Mouse (Mus musculus): ENCODE results near the gene Stk32c.

Gene Stk32c

DNA sequence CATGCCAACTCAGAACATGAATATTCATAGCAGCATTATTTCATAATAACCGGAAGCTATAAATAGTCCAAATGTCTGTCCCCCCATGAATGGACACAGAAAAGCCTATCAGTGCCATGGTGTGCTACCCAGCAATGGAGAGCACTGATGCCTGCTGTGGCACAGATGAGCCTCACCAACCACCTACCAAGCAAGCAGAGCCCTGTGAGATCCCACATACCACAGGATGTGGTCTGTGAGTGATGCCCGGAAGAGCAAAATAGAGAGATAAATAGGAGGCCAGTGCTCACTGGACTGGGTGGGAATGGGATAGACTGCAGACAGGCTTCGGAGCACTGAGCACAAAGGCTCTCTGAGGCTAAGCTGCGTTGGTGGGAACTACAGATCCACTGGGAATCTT is 16.1 kb downstream of the Stk32c start:
- DNase-seq (ENCODE audit: low read depth, low spot score), result no peak

DNA sequence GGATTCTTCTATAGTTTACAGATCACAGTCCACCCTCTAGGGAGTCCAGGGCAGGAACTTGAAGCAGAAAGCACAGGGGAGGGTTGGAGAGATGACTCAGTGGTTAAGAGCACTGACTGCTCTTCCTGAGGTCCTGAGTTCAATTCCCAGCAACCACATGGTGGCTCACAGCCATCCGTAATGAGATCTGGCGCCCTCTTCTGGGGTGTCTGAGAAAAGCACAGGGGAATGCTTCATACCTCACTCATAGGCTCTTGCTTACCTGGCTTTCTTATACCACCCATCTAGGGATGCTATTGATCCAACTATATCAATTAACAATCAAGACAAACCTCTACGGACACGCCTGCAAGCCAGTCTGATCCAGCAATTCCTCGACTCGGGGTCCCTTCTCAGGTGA is 21.5 kb downstream of the Stk32c start:
- no peak for DNase-seq (ENCODE audit: low read depth, low spot score)

DNA sequence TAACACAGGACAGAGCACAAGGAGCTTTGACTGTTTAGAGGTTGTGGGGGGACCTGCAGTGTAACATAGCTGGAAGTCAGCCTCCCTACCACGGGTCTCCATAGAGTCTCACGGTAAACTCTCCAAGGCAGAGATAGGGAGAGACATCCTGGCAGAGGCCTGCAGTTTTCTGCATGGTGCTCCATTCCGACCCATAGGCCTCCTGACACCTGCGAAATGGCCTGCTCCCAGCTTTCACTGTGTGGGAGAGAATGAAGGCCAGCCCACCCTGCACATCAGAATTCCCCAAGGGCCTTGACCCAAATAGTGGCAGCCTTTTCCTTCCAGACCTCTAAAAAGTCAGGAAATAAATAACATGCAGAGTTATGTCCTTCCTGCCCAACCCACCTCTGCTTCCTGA is 22.5 kb downstream of the Stk32c start:
- DNase-seq (ENCODE audit: low read depth, low spot score), result no peak

DNA sequence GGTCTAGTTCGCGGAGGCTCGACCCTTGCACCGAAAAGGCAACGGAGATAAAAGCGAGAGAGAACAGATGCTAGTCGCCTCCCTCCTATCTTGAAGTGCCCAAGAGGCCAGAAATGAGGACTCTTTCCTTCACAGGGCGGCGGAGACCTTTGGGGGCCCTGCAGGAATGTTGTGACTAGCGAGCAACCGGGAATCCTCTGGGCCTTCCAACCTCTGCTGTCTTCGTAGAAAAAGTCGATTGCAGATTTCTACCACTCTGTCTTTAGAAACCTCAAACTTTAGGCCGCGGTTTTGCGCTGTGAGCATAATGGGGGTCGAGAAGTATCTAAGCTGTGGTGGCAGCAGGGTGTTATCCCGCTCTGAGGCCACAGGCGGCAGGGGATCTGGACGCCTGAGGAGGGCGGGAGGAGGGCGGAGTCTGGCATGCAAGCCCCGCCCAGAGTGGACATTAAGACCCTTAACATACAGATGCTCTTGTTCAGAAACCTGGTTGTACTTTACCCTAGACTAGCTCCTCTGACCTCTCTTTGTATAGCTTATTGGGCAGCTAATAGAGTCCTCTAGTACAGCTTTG is 24.4 kb downstream of the Stk32c start:
- no peak for DNase-seq (ENCODE audit: low read depth, low spot score)

DNA sequence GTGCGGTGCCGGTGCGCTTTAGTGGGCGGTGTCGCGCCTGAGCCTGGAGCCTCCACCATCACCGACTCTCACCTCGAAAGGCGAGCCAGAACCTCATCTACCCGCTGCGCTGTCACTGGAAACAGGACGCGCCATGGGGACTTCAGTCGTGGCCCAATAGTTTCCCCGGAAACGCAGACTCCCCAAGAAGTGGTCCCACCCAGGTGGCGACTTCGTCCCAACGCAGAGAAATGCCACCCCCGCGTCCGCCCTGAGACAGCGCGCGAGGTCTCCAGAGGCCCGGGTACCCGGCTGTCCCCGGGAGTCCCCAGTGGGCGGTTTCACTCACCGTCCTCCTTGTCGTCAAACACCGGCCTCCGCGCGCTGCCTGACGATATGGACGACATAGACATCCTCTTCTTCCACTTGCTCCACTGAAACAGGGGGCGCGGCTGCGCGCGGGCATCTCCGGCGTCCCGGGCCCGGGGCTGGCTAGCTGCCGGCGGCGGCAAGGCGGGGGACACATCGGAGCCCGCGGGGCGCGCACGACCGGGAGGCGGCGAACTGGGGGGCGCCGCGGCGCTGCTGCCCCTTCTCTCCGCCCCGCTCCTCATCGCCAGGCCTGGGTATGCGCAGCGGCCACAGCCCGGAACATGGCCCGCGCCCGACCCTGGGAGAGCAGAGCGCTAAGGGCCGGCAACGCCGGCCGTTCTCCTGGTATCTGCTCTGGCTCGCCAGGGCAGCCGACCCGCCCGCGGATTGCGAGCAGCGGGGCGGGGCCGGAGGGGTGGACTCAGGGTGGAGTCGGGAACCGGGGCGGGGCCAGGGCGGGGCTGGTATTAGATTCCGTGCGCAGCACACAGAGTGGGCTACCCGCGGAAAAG is 25.1 kb downstream of the Stk32c start:
- DNase-seq (ENCODE audit: low read depth, low spot score), result no peak

DNA sequence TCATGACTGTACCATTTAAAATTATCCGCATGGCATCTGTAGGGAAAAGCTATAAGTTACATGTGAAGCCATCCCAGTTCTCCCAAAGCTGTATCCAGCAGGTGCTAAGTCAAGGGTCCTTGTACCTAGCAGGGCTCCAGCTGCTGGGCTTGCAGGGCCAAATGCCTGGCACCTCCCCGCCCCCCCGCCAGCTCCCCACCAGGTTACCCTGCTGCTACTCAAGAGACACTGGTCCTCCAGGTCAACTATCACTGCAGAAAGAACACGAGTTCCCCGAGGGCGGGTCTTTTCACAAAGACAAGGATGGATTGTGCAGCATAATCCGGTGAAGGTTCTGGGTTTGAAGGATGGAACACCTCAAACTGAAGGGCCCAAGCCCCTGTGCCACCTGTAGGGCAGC is 25.8 kb downstream of the Stk32c start:
- DNase-seq (ENCODE audit: low read depth, low spot score), result no peak

DNA sequence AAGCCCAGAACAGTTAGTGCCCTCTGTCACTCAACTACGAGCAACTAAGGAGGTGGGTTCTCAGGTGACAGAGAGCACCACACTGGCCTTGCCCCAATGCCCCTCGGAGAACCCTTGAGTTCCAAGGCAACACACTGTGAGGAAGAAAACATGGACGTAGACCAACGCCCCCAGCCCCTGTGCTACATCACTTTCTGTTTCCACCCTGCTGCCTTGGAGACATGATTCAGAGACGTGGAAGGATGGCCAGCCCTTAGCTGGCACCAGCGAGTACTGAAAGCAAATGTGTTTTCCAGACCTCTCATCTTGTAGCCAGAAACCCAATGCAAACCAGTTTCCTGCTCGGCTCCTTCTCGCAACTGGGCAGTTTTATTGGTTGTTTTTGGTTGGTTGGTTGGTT is 26.7 kb downstream of the Stk32c start:
- no peak for DNase-seq (ENCODE audit: low read depth, low spot score)

DNA sequence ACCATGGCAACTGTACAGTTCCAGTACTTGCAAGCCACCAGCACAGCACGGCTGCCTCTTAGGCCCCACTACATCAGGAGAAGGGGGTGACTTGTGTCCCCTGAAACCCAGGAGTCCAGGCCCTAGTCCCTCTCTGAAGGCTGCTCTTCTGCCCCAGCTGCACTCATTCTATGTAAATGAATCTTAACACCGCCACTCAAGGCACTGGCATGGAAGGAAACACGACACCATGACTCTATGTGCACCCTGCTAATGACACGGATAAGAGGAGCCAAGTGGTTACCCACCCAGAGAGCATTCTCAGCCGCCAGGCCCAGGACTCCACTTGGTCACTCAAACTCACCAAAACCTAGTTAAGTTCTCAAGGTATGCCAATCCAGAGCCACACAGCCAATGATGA is 27.1 kb downstream of the Stk32c start:
- no peak for DNase-seq (ENCODE audit: low read depth, low spot score)

DNA sequence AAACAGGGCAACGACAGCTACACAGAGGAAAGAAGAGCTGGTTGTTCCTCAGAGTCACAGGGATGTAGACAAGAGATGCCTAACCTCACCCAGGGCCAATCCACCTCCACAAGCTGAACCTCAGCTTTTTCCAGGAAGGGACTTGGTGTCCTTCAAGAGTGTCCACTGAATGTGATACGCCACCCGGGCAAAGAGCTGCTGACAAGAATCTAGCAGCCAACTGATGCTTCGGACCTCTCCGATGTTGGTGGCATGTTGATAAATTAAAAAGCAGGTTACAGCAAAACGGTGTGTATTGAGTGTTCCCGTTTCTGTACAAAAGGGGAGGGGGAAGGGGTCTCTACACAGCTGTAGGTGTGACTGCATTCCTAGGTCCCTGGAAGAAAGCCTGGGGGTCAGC is 28.3 kb downstream of the Stk32c start:
- no peak for DNase-seq (ENCODE audit: low read depth, low spot score)

DNA sequence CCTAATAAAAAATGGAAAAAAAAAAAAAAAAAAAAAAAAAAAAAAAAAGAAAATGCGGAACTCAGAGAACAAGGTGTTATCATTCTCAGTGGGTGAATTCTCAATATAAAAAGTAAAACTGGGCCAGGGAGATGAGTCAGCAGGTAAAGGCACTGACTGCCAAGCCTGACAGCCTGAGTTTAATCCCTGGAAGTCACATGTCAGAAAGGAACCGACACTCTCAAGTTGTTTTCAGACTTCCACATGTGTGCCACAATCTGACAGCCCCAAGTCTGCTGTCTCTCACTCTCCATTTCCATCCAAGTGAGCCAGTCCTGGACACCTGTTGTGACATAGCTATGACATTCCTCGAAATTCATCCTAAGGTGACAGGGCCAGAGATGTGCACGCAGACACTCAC is 28.7 kb downstream of the Stk32c start:
- no peak for DNase-seq (ENCODE audit: low read depth, low spot score)

DNA sequence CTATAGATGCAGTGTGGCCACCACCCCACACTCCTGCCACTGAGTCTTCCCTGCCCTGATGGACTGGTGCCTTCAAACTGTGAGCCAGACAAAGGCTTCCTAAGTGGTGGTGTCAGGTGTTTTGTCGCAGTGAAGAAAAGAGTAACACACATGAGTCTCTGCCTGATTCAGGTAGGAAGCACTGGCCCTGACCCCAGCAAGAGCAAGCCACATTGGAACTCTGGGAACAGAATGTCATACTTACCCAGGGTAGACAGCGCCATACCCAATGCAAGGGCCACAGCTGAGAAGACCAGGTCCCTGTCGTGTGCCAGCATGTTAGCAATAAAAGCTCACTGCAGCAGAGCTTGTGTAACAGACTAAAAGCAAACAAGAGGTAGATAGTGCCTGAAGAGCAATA is 33.0 kb downstream of the Stk32c start:
- DNase-seq (ENCODE audit: low read depth, low spot score), result no peak

DNA sequence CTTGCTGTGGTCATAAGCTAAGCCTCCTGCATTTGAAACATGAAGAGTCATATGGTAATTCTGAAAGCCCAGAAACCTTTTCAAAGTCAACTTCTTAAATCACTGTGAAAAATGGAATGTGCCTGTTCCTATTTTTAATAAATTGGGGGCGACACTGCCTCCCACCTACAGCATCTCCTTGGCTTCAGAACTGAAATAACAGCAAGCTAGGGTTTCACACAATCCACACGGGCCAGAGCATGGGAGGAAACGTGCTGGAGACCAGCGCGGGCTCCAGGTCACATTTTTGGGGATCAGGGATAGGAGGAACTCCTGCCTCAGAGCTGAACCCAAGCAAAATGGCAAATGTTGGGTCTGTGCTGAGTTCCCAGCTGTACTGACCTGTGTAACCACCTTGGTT is 33.8 kb downstream of the Stk32c start:
- DNase-seq (ENCODE audit: low read depth, low spot score), result no peak

DNA sequence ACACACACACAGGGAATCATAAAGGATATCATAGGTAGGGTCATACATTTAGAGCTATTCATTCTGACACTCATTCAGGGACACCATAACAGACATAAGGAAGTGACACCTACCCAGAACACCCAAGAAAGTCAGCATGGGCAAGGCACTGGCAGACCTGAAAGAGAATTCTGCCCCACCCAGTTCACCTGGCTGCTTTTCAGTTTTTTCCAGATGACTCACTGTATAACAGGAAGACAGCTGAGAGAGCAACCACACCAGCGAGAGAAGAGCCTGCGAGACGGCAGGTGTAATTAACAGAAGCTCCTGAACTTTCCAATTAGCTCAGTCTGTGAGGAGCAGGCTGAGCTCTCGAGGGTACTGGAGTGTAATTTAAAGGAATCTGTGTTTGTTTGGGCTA is 44.0 kb downstream of the Stk32c start:
- no peak for DNase-seq (ENCODE audit: low read depth, low spot score)

DNA sequence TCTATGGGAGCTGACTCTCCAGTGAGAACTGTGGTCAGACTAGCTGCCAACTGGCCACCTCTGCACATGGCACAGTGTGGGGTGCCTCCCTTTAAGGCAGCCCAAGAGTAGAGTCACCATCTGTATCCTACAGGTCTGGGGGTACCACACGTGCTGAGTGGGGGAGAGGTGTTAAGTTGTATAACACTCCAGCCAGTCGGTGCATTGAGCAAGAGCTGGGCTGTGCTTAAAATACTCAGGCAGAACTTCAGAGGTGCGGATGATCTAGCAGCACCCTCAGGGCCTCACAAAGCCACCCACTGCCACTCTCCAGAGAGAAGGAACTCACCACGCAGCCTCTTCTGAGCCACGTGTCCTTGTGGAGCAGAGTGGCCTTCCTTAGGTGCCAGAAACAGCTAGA is 48.7 kb downstream of the Stk32c start:
- DNase-seq (ENCODE audit: low read depth, low spot score), result no peak

DNA sequence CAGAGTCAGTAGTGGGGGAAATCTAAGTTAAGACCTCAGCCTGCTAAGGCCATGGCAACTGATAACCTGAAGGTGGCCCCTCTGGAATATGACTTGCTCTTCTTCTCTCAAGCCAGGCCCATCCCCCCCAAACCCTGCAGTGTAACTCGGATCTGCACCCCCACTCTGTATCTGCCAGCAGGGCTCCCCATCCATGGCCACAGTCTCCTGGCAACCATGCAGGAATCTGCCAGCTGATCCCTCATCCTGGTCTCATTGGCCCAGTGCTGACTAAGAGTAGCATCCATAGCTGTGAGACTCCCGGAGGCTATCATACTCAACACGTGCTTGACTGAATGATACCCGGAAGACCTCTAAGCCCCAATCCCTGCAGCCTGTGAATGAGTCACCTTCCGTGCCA is 54.2 kb downstream of the Stk32c start:
- DNase-seq (ENCODE audit: low read depth, low spot score), result no peak

DNA sequence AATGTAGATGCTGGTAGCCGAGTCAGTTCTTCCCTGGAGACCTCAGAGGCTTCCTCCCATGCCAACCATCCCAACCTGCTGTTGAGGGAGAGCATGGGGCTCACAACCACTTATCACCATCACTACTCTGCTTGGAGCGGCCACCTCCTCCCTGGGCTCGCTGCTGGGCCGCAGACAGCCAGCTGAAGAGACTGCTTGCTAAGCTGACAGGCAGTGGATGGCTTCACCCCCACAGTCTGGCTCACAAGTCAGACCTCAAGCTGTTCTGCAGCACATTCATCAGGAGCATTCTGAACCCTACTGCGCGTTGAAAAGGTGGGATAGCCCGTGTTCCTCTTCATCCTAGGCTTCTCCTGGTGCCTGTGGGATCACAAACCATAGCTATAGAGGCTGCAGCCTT is 54.6 kb downstream of the Stk32c start:
- DNase-seq (ENCODE audit: low read depth, low spot score), result no peak

DNA sequence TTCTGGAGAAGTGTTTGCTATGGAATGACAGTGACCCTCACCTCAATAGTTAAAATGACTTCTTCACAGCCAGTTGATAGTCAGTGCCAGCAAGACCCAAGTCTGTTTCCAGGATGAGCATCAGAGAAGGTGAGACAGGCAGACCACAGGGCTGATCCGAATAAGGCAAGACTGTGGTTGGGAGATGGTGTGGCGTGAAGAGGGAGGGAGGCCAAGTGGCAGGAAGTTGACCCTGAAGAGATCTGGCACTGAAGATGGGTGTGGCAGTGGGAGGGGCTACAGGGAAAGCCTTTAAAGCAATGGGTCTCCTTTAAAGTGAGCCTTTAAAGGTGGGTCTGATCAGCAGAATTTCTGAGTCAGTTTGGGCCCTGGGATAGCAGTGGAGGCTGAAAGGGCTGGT is 55.6 kb downstream of the Stk32c start:
- DNase-seq (ENCODE audit: low read depth, low spot score), result no peak

DNA sequence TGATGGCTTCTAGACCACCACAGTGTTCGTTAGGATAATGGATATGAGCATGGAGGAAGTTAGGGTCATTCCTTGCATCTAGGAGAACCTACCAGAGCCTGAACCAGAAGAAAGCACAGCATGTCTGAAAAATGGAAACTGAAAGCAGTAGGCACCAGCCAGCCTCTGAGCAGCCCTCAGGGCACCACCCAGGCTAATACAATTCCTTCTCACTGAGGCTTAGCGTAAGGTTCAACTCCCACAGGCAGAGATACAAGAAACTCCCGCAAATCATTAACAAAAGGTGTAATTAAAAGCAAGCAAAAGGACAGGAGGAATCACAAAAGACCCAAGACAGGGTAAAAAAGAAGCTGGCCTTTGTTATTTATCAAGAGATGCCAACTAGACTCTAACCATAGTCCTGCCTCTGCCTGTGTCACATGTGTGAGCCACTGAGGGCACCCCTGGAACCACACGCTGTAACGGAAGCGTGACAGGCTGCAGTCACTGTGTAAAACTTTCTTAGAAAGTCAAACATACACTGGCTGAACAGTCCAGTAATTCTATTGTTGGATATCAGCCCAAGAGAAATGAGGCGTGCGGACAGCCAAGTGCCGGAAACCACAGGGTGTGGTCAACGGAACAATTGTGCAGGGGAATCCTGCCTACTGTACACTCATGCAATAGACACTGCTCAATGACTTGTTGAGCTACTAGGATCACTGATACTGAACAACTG is 56.6 kb downstream of the Stk32c start:
- no peak for DNase-seq (ENCODE audit: low read depth, low spot score)

DNA sequence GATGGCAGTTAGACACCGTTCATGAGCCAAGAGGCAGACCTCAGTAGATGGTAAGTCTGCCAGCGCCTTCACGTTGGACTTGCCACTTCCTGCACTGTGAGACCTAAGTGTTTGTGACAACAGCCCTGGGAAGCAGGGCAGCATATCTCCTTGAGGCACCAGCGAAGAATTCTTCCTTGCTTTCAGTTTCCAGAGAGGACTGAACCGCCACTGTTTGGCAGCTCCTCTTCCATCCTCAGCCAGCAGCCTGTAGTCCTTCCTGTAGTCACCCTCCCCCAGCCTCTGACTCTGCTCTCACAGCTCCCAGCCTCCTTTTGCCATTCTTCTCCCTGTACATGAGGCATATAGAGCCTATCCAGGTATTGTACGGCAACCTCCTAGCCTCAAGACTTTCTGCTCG is 60.2 kb downstream of the Stk32c start:
- DNase-seq (ENCODE audit: low read depth, low spot score), result no peak

DNA sequence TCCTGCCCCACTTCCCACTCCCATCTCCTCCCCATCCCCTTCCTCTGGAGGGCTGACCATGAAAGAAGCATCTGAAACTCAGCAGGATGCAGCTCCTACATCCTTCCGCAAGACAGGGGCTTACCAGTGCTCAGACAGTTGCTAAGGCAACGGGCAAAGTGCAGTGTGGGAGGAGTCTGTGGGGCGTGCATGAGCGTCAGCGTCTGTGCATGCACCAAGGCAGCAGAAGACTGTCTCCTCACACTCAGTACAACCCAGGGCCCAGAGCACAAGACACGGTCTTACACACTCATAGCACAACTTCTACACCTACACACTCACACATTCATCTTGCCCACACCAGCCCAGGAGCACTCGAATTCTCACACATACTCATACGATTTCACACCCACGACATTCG is 62.0 kb downstream of the Stk32c start:
- no peak for DNase-seq (ENCODE audit: low read depth, low spot score)

DNA sequence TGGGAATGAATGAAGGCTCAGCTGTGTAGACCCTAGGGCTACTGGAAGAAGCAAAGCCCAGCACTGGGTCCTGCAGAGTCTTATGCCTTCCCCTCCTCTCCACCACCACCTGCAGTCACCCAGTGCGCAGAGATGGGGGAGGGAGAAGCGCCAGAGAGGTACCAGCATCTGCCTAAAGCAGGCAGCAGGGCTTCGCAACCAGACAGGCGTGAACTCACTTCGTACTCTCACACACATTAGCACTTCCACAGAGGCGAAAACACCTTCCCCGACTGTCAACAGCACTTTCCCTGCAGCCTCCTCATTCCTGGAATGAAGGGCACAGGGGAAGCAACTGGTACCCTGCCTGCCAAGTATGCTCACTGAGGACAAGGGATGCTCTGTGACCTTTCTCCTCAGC is 63.7 kb downstream of the Stk32c start:
- DNase-seq (ENCODE audit: low read depth, low spot score), result no peak

DNA sequence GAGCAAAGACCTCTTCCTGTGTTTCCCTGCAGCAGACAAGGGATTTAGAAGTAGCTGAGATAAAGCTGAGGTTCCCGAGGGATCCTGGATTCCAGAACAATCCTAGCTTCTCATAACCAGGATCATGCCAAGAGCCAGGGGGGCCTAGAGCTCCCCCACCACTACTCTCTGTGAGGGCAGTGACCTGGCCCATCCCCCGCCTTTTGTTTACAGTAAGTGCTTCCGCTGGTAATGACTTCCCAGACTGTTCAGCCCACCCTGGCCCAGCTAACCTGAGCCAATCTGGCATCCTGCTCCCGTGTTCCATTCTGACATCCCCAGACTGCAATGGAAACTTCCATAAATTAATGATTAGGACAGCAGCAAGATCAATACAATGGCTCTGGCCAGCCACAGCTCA is 65.7 kb downstream of the Stk32c start:
- no peak for DNase-seq (ENCODE audit: low read depth, low spot score)

DNA sequence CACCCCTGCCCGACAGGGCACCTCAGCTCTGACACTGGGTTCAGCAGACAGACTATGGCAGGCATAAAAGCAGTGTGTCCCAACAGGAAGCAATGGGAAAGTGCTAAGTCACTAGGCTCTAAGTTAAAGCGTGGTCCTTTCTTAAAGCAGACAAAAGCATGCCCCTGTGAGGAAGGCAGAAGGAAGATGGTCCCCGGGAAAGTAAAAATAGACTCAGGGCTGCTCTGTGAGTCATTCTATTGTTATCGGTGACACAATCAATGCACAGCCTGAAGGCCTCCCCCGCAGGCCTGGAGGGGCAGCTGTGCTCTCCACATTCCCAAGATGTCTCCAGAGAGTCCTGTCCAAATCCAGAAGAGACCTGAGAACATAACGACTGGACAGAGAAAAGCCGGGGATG is 67.2 kb downstream of the Stk32c start:
- no peak for DNase-seq (ENCODE audit: low read depth, low spot score)
